Mouse (Mus musculus) thymus, adult 2 months (tissue): ENCODE measurements around the gene Acrbp.

Experiments
- CTCF ChIP-seq: fragments of 200-500 bp; IDR thresholded peaks from 2 replicates; pipeline ENCODE4 v1.5.1; 2012; ENCODE audit warnings: mild to moderate bottlenecking, control low read depth, low read length, moderate library complexity, borderline replicate concordance; ENCODE audit not compliant: control insufficient read depth, poor library complexity, insufficient read depth; ENCODE audit errors: extremely low read depth
- POLR2A ChIP-seq: fragments of 200-500 bp; IDR thresholded peaks from 2 replicates; pipeline ENCODE4 v1.6.1; 2012; ENCODE audit warnings: mild to moderate bottlenecking, low read length, control low read depth, moderate library complexity; ENCODE audit not compliant: control insufficient read depth, poor library complexity, insufficient read depth; ENCODE audit errors: extremely low read depth

DNA sequence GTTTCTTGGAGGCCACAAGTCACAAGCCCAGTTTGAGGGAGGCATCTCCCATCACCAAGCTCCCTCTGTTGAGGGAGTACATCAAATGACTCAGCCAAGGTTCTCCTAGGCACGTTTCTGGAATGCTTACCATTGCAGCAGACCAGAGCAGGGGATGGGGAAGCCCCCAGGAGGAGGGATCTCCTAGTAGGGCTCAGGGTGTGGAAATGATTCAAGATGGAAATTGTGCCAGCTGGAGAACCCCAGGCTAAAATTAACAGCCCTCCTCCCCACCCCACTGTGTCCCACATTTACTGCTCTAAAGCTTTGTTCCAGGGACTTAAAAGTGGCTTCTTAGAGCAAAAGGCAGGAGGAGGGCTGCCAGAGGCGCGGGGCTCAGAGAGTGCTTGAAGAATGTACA, 44.4 kb upstream of the Acrbp start:
- TF ChIP-seq CTCF (no peak), POLR2A (no peak)
